Mouse (Mus musculus) megakaryocyte, embryonic 14.5 days (primary cell): ENCODE data around the gene D1Ertd622e.

Experiments used
- FLI1 ChIP-seq: IDR thresholded peaks from 2 replicates; pipeline ENCODE4 v1.6.1; 2012; ENCODE audit warnings: low read length, inconsistent platforms, mixed read lengths
- GATA1 ChIP-seq: IDR thresholded peaks from 3 replicates; pipeline ENCODE4 v1.6.1; 2012; ENCODE audit warnings: mixed read lengths, low read length, inconsistent platforms, borderline replicate concordance

GRCm38 (mm10) chr1:97632545-97633256 lies 29.2 kb downstream of the D1Ertd622e start:
- TF ChIP-seq GATA1 (no peak), FLI1 (no peak)
